Comparison of ENCODE assay signal across 10 mouse cellular contexts in the genomic region with DNA sequence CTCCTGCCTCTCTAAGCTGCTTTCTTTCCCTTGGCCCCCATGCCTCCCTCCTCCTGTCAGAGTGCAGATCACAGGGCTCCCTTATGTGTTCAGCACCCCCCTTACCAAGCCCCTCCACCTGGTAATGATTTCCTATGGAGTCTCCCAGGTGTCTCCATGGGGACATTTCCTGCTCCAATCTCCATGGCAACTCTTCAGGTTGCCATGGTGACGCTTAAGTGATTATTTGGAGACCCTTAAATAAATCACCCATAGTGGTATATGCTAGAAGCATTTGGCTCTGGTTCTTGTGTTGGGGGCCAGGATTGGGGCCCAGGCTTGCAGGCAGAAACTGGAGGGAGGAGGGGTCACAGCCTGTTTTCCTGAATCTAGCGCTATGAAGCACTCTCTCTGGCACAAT. TPM values are rescaled to one million over a fixed set of nuclear protein-coding genes. Genes with fewer than 3 reads are reported as not detected.
DNase-seq lines count a peak whose midpoint lies in the region; ATAC-seq and TF ChIP-seq lines count a peak whose summit lies in the region.
"Had no signal": no experiment of that assay in that cellular context is flagged by ENCODE, and none has a peak within 500 bp of the region (broad histone marks: within the 10 kb centered on the region; RNA-seq: fewer than 3 reads in every experiment).

No protein-coding gene starts in this region.

- ATAC-seq in intestine, embryonic 14.5 days (replicated peaks; ENCODE audit: low FRiP score, low TSS enrichment, low read depth) = peak; percentile 70
- no peak for ATAC-seq in intestine, postnatal 0 days
- peak; percentile 87 for ATAC-seq in embryonic facial prominence, embryonic 13.5 days (ENCODE audit: insufficient number of reproducible peaks, insufficient read depth, low FRiP score, low TSS enrichment, low read depth)
- ATAC-seq in midbrain, embryonic 16.5 days = peak; percentile 94

- 29% methylated on average over 2 of the region's 2 CpGs for WGBS in intestine, embryonic 14.5 days
- WGBS in intestine, postnatal 0 days = 46% methylated on average over 2 of the region's 2 CpGs
- 25% methylated on average over 2 of the region's 2 CpGs for WGBS in embryonic facial prominence, embryonic 13.5 days
- WGBS in midbrain, embryonic 16.5 days = 35% methylated on average over 2 of the region's 2 CpGs

- peak overlapping the region; percentile 41; the same call in 1 of the 2 replicates for H3K27ac ChIP-seq in intestine, embryonic 14.5 days (ENCODE audit: low read depth)
- H3K27ac ChIP-seq in intestine, postnatal 0 days (ENCODE audit: low read depth, low read length) = no peak overlapping the region
- H3K27ac ChIP-seq in embryonic facial prominence, embryonic 13.5 days = peak overlapping the region; percentile 91
- H3K27ac ChIP-seq in midbrain, embryonic 16.5 days (ENCODE audit: low read length) = peak overlapping the region; percentile 71
- H3K27ac ChIP-seq: macrophage had no signal

- no peaks in the 10 kb centered on the region for H3K27me3 ChIP-seq in intestine, embryonic 14.5 days (replicated peaks; ENCODE audit: control insufficient read depth, insufficient read depth, low read length)
- no peaks in the 10 kb centered on the region for H3K27me3 ChIP-seq in intestine, postnatal 0 days (replicated peaks; ENCODE audit: control insufficient read depth, insufficient read depth, low read length)
- no peaks in the 10 kb centered on the region for H3K27me3 ChIP-seq in embryonic facial prominence, embryonic 13.5 days
- no peaks in the 10 kb centered on the region for H3K27me3 ChIP-seq in midbrain, embryonic 16.5 days (ENCODE audit: control insufficient read depth, insufficient read depth, low read depth, low read length)

- H3K36me3 ChIP-seq in intestine, embryonic 14.5 days (ENCODE audit: control insufficient read depth, insufficient read depth, low read length) = no peaks in the 10 kb centered on the region
- H3K36me3 ChIP-seq in intestine, postnatal 0 days (ENCODE audit: control insufficient read depth, insufficient read depth) = no peaks in the 10 kb centered on the region
- H3K36me3 ChIP-seq in embryonic facial prominence, embryonic 13.5 days = no peaks in the 10 kb centered on the region
- no peaks in the 10 kb centered on the region for H3K36me3 ChIP-seq in midbrain, embryonic 16.5 days (ENCODE audit: control insufficient read depth, insufficient read depth, low read length)

- no peak for TF ChIP-seq CTCF in intestine, postnatal 0 days (IDR thresholded peaks at IDR 0.05; ENCODE audit: low read depth)

- H3K9ac ChIP-seq in intestine, embryonic 14.5 days (ENCODE audit: low read length) = no peak overlapping the region
- H3K9ac ChIP-seq in intestine, postnatal 0 days (ENCODE audit: low read depth, low read length) = no peak overlapping the region
- H3K9ac ChIP-seq in embryonic facial prominence, embryonic 13.5 days = no peak overlapping the region
- no peak overlapping the region for H3K9ac ChIP-seq in midbrain, embryonic 16.5 days (ENCODE audit: low read depth, low read length)

- 0 out of 2 replicates have a peak overlapping the region, but pooled peaks have one; percentile 1 for H3K4me2 ChIP-seq in intestine, embryonic 14.5 days (ENCODE audit: low read length)
- H3K4me2 ChIP-seq in intestine, postnatal 0 days (replicated peaks; ENCODE audit: low read depth) = no peak overlapping the region
- peak overlapping the region; percentile 37 for H3K4me2 ChIP-seq in embryonic facial prominence, embryonic 13.5 days
- H3K4me2 ChIP-seq in midbrain, embryonic 16.5 days (ENCODE audit: low read length) = 0 out of 2 replicates have a peak overlapping the region, but pooled peaks have one; percentile 17

- DNase-seq in intestine, embryonic 14.5 days (ENCODE audit: low spot score) = no peak
- peak; percentile 33 to 64 for DNase-seq in layer of hippocampus, adult 18-20 months (ENCODE audit: low spot score in 2 of 2)
- DNase-seq in cerebellum, postnatal 36 days = no peak
- DNase-seq in spleen, adult 12 weeks (ENCODE audit: low spot score) = no peak
- DNase-seq in adrenal gland, adult 2 months = no peak

- H3K4me3 ChIP-seq in intestine, embryonic 14.5 days (ENCODE audit: low read depth, low read length) = no peak overlapping the region
- H3K4me3 ChIP-seq in intestine, postnatal 0 days (ENCODE audit: low read depth, low read length) = no peak overlapping the region
- no peak overlapping the region for H3K4me3 ChIP-seq in embryonic facial prominence, embryonic 13.5 days
- no peak overlapping the region for H3K4me3 ChIP-seq in midbrain, embryonic 16.5 days (ENCODE audit: low read depth, low read length)

- no peaks in the 10 kb centered on the region for H3K9me3 ChIP-seq in intestine, embryonic 14.5 days (ENCODE audit: control insufficient read depth, low read length)
- no peaks in the 10 kb centered on the region for H3K9me3 ChIP-seq in intestine, postnatal 0 days (ENCODE audit: control insufficient read depth)
- H3K9me3 ChIP-seq in embryonic facial prominence, embryonic 13.5 days = no peaks in the 10 kb centered on the region
- H3K9me3 ChIP-seq in midbrain, embryonic 16.5 days (replicated peaks; ENCODE audit: control insufficient read depth, low read length, poor library complexity, severe bottlenecking) = no peaks in the 10 kb centered on the region

- H3K4me1 ChIP-seq in intestine, embryonic 14.5 days (replicated peaks; ENCODE audit: control insufficient read depth, insufficient read depth, low read length) = peaks cover 17% of the 10 kb centered on the region
- no peaks in the 10 kb centered on the region for H3K4me1 ChIP-seq in intestine, postnatal 0 days (replicated peaks; ENCODE audit: control insufficient read depth, insufficient read depth, low read length)
- H3K4me1 ChIP-seq in embryonic facial prominence, embryonic 13.5 days = peaks cover 30% of the 10 kb centered on the region
- H3K4me1 ChIP-seq in midbrain, embryonic 16.5 days (ENCODE audit: control insufficient read depth, insufficient read depth, low read length) = peaks cover 27% of the 10 kb centered on the region

RNA-seq across cellular contexts. Expression of a gene that starts 17.2 kb away (rescaled TPM):
- polyA plus RNA-seq in intestine, embryonic 14.5 days (2014; fragmentation: Nextera tagmentation; extraction: Ambion mirVana) = 25.3 and 29.2 TPM in 2 replicates
- polyA plus RNA-seq in intestine, postnatal 0 days (2015; fragmentation: Nextera tagmentation; extraction: Ambion mirVana) = 5.0 and 5.5 TPM in 2 replicates
- polyA plus RNA-seq in embryonic facial prominence, embryonic 13.5 days (2015; fragmentation: Nextera tagmentation; extraction: Ambion mirVana) = 27.3 and 34.2 TPM in 2 replicates
- total RNA-seq in layer of hippocampus, adult 18-20 months (2021) = 10 to 100 TPM; 58.1 to 63.6 TPM
- 21.4 and 23.5 TPM in 2 replicates for polyA plus RNA-seq in midbrain, embryonic 16.5 days (2015; fragmentation: Nextera tagmentation; extraction: Ambion mirVana)
- 10 to 100 TPM; 44.5 to 48.6 TPM for total RNA-seq in adrenal gland, adult 2 months (2021)
- polyA plus RNA-seq in adrenal gland, adult 2 months (2012; rRNA removed) = 65.2 and 72.1 TPM in 2 replicates

RNA-seq across cellular contexts. Expression of a gene that starts 30.1 kb away (rescaled TPM):
- not detected in 2 replicates for polyA plus RNA-seq in intestine, embryonic 14.5 days (2014; fragmentation: Nextera tagmentation; extraction: Ambion mirVana)
- not detected in 2 replicates for polyA plus RNA-seq in intestine, postnatal 0 days (2015; fragmentation: Nextera tagmentation; extraction: Ambion mirVana)
- not detected in 2 replicates for polyA plus RNA-seq in embryonic facial prominence, embryonic 13.5 days (2015; fragmentation: Nextera tagmentation; extraction: Ambion mirVana)
- not detected for total RNA-seq in layer of hippocampus, adult 18-20 months (2021)
- not detected in 2 replicates for polyA plus RNA-seq in midbrain, embryonic 16.5 days (2015; fragmentation: Nextera tagmentation; extraction: Ambion mirVana)
- total RNA-seq in adrenal gland, adult 2 months (2021) = not detected
- polyA plus RNA-seq in adrenal gland, adult 2 months (2012; rRNA removed) = not detected in 2 replicates
- total RNA-seq: hematopoietic stem cell, adult 5-6 weeks had no signal
- polyA plus RNA-seq: macrophage had no signal

Comparison
In these comparisons a context has a peak if more than half of its experiments do, and no peak if none do; other contexts are left out.
1. DNase-seq: peak in layer of hippocampus, adult 18-20 months (2 of 2); none in intestine, embryonic 14.5 days (single experiment), cerebellum, postnatal 36 days (0 of 2), spleen, adult 12 weeks (single experiment) and adrenal gland, adult 2 months (single experiment).